Mouse (Mus musculus) embryonic fibroblast, embryonic 13.5 days (primary cell): Measurements from ENCODE around the gene Taok1.

Source experiments
- CTCF ChIP-seq: IDR thresholded peaks from 2 replicates; pipeline ENCODE4 v1.5.1; 2011; ENCODE audit warnings: mild to moderate bottlenecking, control low read depth, low read length, moderate library complexity, borderline replicate concordance; ENCODE audit not compliant: insufficient read depth
- POLR2A ChIP-seq: IDR thresholded peaks from 2 replicates; pipeline ENCODE4 v1.6.1; 2011; ENCODE audit warnings: low read depth, mild to moderate bottlenecking, control low read depth, low read length, moderate library complexity

DNA sequence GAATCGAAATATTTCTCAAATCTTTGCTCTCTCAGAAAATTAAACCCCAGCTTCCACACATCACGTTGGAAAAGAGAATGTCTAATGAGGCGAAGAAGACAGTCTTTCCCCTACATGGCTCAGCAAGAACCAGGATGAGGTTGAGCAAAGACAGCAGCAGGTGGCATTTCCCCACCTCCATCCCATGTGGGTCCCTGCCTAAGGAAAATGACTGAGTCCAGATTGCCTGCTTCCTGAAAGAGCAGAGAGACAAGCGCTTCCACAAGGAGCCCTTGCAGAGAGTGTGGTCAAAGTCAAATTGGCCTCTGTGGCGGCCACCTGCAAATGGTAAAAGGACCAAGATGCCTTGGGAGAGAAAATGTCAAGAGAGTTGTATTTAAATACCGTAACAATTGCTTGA, 117.2 kb downstream of the Taok1 start:
- TF ChIP-seq POLR2A, result no peak
- TF ChIP-seq CTCF, result no peak
